Mouse (Mus musculus): ENCODE data around the gene Ldb3.

Gene Ldb3

DNA sequence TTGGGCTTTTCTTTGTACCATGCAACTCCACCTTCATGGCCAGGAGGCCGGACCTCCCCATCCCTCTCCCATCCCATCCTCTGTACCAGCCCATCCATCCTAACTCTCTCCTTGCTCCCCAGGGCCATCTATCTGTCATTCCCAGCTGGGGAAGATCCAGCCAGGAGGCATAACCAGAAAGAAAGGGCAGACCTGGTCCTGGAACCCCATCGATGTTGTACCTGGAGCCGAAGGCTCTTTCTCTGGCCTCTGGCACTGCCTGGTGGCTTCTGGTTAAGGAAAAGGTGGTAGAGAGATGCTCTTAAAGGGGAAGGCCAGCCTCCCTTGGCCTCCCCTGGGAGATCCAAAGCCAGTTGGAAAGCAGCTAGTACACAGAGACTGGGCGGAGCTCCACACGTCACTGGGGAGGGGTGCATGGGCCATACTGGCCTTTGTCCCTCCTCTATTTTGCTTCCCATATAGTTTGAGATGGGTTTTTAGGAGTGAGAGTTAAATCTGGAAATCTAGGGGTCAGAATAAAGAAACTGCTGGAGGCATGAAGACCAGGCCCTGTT lies 1.6 kb upstream of the Ldb3 start:
- DNase-seq (ENCODE audit: low spot score), result no peak

DNA sequence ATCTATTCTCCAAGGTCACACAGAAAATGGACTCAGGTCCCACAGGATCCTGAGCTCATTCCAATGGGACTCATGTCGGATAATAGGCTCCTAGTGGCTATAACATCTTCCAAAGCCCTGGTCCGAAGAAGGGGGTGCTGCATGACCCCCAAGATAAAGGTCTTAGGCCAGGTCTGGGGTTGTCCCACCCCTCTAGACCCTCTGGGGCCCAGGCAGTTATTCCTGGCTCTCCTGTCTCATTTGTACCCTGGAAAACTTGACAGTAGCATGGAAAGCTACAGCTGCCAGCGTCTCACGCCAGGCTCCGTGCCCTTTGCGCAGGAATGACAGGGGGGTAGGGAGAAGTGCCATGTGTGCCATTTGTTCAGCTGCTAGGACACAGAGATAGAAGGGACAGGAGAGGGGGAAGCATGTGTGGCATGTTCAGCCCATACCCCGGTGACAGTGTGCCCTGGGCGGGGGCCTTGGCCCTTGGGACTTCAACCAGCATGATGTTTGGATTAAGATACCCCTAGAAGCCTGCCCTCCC lies 767 bp upstream of the Ldb3 start:
- no peak for DNase-seq (ENCODE audit: low spot score)

DNA sequence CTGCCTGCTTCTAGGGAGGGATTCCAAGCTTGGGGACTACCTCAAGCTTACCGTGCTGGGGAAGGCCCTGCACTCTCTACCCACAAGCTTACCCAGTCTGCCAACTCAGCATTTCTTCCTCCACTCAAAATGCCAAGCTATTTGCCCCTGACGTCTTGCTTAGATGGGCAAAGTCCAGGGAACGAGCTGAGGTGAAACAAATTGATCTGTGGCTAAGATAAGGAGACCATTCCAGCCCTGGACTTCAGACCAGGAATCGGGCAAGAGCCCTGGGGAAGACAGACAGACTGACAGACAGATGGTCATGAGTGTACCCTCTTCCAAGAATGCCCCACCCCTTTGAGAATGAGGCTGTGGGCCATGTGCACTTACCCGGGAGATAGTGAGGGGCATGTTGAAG lies 477 bp downstream of the Ldb3 start:
- no peak for DNase-seq (ENCODE audit: low spot score)

DNA sequence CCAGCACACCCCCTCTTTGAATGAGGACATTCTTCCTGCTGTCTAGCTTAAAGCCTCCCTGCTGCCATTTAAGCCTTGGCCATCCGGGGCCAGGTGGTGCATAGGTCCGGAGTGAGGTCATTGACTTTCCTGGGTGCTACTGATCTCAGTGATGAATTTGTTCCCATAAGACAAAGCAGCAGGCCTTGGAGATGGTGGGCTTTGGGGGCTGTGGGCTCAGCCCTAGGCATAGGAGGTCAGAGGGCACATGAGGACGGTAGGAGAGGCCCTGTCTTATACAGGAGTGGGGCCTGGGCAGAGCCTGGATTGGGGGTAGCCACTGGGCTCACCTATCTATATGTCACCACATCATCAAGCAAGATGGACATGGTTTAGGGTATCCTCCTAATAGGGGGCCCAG lies 1.6 kb downstream of the Ldb3 start:
- no peak for DNase-seq (ENCODE audit: low spot score)

DNA sequence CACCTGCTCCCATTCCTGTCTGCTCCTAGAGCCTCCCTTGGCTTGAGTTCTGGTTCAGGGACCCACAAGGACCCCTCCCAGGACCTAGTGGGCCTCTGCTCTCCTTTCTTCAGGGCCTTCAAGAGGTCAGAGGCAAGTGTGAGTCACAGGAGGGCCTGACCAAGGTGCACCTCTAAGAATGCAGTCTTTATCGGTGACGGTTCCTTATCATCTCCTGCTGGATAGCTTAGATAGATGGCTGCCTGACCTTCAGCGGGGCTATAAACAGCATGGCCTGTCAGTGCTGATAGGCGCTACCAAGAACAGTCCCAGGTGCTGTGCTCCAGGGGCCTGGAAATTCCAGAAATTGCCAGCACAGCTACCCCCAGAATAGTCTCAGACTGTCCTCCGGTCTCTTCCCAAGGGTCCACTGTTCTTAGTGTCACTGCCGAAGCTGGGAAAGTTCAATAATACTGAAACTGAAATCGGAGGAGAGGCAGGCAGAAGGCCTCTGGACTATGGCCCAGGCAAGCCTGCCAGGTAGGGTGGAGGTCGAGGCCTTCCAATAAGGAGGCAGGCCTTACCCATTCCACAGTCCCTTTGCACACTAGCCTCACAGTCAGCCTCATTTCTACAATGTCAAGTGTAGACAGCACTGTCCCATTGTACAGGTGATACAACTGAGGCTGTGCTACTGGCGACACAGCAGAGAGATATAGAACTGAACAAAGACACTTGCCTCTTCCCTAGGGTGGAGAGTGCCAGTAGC lies 3.0 kb downstream of the Ldb3 start:
- no peak for DNase-seq (ENCODE audit: low spot score)

DNA sequence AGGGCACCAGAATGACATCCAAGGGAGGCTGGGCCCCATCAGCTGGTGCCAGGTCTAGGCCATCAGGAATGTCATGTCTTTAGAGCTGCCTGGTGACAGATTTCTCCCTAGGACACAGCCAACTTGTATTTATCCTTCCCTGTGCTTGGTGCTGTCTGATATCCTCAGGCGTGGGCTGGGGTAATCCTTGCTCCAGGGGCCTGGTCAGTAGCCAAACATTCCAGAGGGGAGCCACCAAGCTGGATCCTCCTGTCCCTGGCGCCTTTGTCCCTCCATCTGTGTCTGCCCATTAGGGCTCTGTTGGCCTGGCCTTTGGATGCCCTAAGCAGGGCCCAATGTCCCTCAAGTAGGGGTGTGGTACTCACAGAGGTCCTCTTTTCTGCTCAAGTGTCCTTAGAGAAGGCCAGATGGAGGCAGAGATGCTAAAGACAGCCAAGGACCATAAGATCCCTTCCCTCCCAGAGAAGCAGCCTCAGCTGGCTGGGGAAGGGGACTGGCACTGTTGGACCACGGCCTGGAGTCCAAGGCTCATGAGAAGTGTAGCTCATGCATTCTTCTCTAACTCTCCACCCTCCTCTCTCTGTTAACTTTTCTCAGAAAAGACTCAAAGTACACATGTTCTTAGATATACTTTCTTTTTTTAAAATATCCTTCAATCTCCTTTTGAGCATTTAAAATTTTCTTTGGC lies 5.6 kb downstream of the Ldb3 start:
- DNase-seq (ENCODE audit: low spot score), result peak; percentile 66

DNA sequence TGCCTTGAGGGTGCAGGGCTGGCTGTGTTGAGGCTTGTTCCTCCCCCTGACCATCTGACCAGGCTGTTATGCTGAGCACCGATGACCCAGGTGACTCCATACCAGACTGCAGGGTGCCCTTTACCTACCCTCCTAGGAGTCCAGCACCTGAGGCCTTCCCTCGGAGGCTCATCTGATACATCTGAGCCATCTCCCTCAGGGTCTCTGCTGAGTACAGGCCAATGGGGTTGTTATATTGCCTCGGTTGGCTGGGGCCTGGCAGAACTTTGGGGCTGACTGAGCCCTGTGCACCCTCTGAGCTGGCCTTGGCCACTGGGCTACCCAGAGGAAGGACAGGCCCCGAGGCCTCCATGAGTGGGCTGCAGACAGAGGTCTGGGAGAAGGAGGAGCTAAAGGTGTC lies 11.6 kb downstream of the Ldb3 start:
- DNase-seq (ENCODE audit: low spot score), result no peak

DNA sequence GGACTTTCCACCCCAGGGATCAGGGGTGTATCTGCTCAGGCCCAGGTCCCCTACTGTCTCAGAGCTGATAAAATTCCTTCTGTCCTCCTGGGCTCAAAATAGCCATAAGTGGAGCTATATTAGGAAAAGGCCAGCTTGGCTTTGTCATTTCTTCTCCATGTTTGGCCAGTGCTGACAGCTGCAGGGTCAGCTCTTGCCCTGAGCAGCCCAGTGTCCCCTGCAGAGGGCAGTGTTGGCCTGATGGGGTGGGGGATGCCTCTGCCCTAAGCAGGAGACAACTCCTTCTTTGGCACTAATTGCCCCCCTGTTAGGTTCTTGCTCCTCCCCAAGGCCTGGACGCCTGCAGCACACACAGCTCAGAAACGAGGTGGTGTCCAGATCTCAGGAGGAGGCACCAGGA lies 14.4 kb downstream of the Ldb3 start:
- peak; percentile 75 for DNase-seq (ENCODE audit: low spot score)

DNA sequence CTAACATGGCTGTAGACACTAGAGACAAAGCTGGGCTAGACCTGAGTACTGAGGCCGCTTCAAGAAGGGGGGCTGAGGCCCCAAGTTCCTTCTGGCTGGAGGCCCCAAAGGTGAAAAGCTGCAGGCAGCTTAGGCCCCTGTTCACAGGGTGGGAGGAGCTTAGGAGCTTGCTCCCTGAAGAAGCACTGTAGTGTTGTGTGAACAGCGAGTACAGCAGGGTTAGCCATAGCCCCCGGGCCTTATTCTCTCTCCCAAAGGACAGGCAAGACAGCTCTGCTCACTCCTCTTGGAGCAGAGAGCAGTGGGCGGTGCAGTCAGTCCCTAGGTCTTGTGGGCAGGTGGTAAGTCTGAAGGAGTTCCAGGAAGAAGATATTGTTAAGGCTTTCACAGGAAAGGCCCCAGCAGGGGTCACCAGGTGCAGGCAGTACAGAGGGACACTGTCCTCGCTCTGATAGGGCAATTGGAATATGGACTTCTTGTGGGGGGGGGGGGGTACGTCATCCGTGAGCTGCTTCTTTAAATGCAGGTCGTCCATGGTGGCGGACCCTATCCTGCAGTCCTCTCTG lies 15.1 kb downstream of the Ldb3 start:
- no peak for DNase-seq (ENCODE audit: low spot score)

DNA sequence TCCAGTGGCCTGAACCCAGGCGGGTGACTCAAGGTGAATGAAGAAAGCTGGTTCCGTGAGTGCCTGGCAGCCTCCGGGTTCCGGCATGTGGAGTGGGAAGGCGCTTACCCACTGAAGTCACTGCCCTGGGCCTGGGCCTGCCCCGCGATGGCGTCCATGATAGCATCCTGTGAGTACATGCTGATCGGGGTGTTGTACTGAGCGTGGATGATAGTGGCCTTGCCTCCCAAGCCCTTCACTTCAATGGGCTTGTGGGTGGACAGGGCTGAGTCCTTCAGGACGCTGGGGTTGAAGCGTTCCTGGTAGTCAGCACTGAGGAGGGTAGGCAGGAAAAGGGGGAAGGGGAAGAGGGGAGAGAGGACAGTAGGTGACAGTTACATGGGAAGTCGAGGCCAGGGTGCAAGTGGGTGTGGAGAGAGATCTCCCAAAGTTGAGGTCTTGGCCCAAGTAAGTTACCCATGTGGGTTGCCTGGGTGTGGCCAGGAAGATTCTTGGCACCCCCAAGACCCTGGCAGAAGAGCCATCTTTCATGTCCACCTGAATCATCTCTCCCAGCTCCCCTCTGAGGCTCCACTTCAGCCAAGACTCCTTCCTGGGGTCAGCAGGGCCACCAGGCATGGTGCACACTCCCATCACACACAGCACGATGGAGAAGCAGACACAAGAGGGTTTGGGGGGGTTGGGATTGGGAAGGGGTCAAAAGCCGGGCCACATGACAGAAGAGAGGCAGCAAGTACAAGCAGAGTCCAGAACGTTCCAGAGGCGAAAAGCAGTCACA lies 16.7 kb downstream of the Ldb3 start:
- DNase-seq (ENCODE audit: low spot score), result no peak

DNA sequence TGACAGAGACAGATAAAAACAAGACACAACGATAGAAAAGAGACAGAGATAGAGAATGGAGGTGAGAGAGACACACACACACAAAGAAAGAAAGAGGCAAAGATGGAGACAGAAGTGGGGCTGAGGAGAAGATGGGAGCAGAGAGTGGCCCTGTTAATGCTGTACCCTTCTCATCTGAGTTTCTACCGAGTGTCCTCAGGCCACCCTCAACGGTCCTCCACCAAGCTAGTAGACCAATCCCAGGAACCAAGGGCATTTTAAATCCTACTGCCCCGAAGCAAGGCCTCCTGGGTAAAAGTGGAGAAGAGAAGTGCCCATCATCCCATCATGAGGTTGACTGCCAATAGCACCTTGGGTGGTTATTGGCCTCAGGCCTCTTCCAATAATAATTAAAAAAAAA lies 17.6 kb downstream of the Ldb3 start:
- DNase-seq (ENCODE audit: low spot score), result no peak

DNA sequence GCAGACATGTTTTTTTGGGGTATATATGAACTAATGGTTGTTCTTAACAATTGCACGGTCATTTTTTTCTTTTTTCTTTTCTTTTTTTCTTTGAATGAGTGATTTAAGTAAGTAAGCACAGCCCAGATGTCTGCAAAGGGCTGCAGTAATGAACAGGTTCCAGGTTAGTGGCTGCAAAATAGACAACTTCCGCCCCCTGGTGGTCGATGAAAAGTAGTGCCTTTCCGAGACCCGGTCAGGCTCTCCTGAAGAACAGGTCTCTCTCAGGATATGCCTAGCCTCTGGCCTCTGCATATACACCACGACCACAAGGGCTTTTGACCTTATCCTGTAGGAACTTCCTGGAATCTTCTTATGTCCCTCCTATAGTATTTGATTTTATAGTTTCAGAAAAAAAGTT lies 18.2 kb downstream of the Ldb3 start:
- DNase-seq (ENCODE audit: low spot score), result peak; percentile 91

DNA sequence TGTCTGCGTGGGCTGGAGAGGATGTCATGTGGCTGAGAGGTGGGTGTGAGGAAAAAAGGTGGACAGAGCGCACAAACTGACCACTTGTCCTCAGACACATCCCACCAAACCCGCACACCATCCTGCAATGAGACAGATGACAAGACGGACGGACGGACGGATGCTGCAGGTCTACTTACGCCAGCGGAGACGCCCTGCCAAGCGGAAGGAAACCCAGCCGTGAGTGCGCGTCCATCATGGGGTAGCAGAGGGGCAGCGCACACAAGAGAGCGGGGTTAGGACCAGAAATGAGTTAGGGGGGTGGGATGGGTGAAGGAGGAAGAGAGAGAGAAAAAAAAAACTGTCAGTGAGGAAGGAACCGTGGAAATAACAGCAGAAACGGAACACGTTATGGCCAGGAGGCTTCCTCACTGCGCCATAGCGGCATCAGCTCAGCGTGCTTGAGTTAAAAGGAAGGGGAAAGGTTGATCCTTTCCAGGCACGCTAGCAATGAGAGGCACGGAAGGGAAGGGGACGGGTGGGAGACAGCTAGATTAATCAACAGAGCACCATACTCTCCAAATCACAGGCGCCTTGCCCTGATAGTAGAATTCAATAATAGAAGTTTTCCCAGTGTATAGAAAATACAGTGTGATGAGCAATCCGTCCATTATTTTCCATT lies 18.8 kb downstream of the Ldb3 start:
- DNase-seq (ENCODE audit: low spot score), result no peak

DNA sequence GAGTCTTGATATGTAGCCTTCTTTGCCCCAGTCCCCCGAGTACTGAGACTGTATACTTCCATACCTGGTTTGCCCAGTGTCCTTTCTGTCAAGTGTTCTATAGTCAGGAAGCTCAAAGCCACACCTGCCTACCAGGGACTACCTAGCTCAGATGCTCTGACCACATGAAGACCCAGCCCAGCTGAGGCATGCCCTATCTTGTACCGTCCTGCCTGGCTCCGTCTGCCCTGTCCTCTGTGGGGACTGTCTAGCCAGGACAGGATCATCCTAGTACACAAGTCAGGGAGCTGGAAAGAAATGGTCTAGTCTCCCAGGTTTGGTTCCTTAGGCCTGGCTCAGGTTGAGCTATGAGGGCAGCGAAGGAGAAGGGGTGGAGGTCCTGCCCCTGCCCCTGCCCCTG lies 19.9 kb downstream of the Ldb3 start:
- no peak for DNase-seq (ENCODE audit: low spot score)

DNA sequence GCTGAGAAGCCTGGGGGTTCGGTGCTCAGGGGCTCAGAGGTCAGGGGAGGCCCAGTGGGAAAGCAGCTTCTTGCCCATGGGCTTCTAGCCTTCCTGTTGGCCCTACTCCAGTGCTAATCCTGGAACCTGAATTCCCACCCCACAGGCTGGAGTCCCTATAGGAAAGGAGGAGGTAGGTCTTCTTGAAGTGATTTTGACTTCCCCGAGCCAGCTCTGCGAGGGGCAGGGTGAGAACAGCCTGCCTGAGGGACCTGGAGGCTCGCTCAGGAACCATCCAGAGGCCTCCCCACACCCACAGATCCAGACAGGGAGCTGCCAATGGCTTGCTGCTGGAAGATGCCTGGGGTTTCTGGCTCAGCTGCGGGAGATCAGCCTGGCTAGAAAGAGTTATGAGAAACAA lies 20.8 kb downstream of the Ldb3 start:
- DNase-seq (ENCODE audit: low spot score), result no peak

DNA sequence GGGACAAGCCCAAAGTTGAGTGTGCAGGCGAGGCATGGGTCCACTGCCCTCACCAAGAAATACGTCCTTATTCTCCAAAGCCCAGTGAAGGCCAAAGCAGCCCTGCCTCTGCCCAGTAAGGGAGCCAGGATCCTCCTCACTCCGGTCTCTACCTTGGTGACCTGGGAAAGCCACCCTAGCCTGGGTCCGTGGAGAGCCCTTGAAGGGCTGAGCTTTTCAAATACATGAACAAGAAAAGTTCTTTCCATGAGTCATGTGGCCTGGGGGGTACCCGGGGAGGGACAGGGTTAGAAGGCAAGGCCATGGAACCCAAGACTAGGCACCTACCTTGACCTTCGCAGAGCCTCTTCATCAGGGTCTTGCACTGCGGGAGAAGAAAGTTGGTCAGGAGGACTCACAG lies 22.0 kb downstream of the Ldb3 start:
- DNase-seq (ENCODE audit: low spot score), result no peak

DNA sequence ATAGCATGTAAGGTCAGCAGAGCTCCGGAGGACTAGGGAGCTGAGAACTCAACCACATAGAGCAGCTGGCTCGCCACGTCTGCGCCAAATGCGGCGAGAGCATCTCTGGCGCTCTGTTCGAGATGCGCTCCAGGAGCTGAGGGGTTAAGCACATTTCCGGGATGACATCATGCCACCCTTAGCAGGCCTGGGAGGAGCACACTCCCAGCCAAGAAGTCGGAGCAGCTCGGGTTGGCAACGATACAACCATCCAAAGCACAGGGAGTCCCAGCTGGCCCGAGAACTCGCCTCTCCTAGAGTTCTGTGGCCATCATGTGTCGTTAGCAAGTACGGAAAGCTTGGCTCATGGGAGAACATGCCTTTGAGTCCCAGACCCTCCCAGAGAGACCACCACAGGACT lies 22.8 kb downstream of the Ldb3 start:
- DNase-seq (ENCODE audit: low spot score), result peak; percentile 66

DNA sequence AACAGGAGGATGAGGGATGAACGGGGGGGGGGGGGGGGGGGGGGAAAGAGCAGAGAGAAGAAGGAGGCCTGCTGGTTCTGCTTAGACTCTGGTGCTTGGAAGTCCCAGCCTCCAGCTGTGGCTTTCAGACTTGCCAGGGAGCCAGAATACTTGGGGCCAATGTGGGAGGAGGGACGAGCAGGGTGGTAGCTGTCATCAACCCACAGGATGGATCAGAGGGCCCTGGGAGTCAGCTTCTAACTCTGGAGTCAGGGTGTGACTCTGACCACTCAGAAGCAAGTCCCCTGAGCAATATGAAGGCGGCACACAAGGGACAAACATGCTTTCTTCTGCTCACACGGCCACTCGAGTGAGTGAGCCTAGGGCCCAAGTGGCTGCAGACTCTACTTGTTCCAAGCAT lies 23.8 kb downstream of the Ldb3 start:
- no peak for DNase-seq (ENCODE audit: low spot score)

DNA sequence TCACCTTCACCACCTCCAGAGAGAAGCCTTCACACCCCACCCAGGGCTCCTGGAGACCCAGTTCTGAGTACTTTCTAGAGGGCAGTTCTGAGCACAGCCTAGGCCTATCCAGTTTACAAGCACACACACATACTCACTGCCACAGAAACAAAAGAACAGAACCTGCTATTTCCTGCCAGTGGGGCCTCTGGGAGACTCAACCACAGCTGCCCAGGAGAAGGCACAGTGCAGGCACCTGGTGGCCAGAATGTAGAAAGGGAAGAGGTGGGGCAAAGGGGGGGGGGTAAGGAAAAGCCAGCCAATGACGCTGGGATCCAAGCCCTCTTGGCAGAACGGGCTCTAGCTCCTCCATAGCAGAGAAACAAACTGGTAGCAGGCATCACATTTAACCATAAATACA lies 26.1 kb downstream of the Ldb3 start:
- DNase-seq (ENCODE audit: low spot score), result no peak

DNA sequence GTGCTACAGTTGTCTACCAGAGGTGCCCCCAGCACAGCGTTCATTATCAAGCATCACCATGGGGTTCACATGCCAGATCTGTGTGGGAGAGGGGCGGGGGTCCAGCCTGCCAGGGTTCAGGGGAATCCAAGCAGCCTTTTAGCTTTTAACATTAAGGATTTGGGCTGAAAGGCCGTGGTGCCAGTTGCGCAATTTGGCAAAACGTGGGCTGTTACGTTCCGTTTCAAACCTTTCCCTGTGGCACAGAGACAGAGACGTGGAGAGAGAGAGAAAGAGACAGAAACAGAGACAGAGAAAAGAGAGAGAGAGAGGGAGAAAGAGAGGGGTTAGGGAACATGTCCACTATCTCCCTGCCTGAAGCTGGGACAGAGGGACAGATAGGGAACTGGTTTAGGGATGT lies 26.8 kb downstream of the Ldb3 start:
- no peak for DNase-seq (ENCODE audit: low spot score)

DNA sequence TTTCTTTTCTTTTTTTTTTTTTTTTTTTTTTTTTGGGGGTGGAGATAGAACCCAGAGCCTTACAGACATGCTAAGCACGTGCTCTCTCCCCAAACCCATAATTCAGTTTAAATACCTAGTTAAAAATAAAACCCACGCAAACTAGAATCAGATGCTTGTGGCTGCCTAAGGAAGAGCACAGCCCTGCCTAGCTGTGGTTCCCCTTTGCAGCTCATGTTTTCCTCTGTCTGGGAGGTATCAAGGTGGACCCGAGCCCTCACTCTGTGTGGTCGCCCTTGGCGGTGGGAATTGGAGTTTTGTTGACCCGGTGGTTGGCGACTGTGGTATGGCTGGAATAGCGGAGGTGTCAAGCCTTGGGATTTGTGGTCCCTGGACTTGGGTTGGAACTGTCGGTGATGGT lies 29.5 kb downstream of the Ldb3 start:
- no peak for DNase-seq (ENCODE audit: low spot score)

DNA sequence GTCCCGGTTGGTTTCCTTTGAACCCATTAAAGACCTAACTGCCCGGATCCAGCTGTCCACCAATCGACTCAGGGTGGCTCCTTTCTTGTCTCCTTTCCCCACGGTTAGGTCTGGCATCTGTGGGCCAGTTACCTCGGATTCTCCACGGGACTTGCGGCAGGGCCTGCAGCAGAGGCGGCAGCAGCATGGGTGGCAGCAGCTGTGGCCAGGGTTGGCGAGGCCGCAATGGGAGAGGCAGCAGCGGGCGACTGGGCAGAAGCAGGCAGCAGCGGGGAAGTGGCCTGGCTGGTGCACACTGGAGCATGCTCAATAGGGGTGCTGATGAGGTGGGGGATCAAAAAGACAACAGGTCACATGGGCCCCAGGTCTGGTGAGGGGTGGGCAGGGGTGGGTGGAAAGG lies 33.3 kb downstream of the Ldb3 start:
- no peak for DNase-seq (ENCODE audit: low spot score)

Measured in testis, postnatal 10 days (tissue).